Mouse (Mus musculus): Measurements from ENCODE around the gene Cenpb.

DNA sequence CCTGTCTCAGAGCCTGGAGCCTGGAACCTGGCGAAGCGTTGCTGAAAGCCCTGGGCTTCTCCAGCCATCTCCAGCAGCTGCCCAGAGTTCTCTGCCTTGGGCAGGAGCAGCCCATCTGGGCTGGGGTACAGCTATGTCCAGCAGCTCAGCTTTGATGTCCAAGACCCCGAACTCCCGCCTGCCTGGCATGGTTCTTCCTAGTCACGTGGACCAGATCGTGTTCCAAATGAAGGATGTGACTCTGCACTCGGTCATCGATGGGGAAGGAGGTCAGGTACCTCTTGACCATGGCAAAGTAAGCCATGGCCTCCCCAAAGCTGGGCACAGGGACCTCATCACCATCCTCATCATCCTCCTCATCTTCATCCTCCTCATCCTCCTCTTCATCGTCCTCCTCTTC, 1.9 kb downstream of the Cenpb start:
- no peak for TF ChIP-seq CTCF (IDR thresholded peaks at IDR 0.05; ENCODE audit: low read depth)
- no peak for TF ChIP-seq EP300 (optimal IDR thresholded peaks at IDR 0.05)
